Comparison of ENCODE assay signal across 7 mouse cellular contexts in the genomic region with DNA sequence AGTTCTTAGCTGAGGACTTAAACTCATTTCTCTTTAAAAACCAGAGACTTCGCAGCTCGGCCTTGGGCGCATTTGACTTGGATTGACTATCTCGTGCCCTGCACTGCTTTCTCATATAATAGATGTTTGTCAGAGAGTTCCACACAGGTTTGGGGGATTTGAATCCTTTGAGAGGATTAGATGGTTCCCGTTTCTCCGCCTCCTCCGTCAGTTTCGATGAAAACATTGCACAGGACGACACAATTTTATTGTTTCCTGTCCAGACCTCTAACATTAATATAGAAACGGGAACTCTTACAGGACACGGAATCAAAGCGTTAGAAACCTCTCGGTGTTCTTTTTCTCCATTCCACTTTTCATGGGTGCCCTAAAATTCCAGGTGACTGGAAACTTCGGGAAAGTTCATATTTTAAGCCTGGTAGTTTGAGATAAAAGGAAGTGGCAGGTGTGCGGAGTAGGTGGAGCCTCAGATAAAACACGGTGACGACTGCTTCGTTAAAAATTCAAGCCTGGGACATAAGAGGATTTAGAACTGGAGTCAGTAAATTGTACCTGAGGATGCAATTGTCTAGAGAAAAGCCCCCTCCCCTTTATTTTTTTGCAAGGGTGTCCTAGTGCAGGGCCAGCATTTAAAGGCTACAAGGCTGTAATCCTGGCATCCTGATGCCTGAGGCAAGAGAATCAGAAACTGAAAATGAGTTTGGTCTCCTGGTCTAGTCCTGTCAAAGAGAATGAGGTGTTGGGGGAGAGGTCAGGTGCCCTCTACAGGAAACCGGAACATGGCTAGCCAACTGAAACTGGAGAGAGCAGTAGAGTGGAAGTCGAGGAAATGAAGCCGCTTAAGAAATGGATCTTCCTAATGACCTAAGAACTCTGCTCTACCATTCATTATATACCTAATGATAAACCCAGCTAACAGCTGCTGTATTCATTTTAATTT. TPM values are rescaled to one million over a fixed set of nuclear protein-coding genes. Genes with fewer than 3 reads are reported as not detected.
DNase-seq lines count a peak whose midpoint lies in the region; ATAC-seq lines count a peak whose summit lies in the region.

No protein-coding gene starts in this region.

- no peaks in the 10 kb centered on the region for H3K9me3 ChIP-seq in hindbrain, embryonic 15.5 days
- H3K9me3 ChIP-seq in stomach, embryonic 15.5 days = no peaks in the 10 kb centered on the region

- peak overlapping the region; percentile 77 for H3K9ac ChIP-seq in hindbrain, embryonic 15.5 days
- peak overlapping the region; percentile 91 for H3K9ac ChIP-seq in stomach, embryonic 15.5 days

- peak; percentile 61 for DNase-seq in 416B (ENCODE audit: low read depth)
- DNase-seq in CD4-positive helper T cell, adult 2 months (ENCODE audit: low read depth, low spot score) = peak; percentile 57
- DNase-seq in embryo, embryonic 11 days = peak; percentile 56
- no peak for DNase-seq in ovary, postnatal 36 days (ENCODE audit: low spot score)

- H3K79me2 ChIP-seq in macrophage (ENCODE audit: inconsistent target) = peaks cover 24% of the 10 kb centered on the region

- under 1% methylated on average over 21 of the region's 21 CpGs for WGBS in hindbrain, embryonic 15.5 days
- WGBS in macrophage (ENCODE audit: missing documents) = 1% methylated on average over 21 of the region's 21 CpGs
- WGBS in stomach, embryonic 15.5 days = under 1% methylated on average over 21 of the region's 21 CpGs

- H3K36me3 ChIP-seq in hindbrain, embryonic 15.5 days = peaks cover 35% of the 10 kb centered on the region
- peaks cover 35% of the 10 kb centered on the region for H3K36me3 ChIP-seq in macrophage (ENCODE audit: inconsistent target)
- peaks cover 29% of the 10 kb centered on the region for H3K36me3 ChIP-seq in stomach, embryonic 15.5 days

- peak overlapping the region; percentile 74 for H3K4me2 ChIP-seq in hindbrain, embryonic 15.5 days
- peak overlapping the region; percentile 77 for H3K4me2 ChIP-seq in stomach, embryonic 15.5 days

- peak overlapping the region; percentile 72 for H3K4me3 ChIP-seq in hindbrain, embryonic 15.5 days
- peak overlapping the region; percentile 79 for H3K4me3 ChIP-seq in macrophage (ENCODE audit: inconsistent target)
- peak overlapping the region; percentile 90 for H3K4me3 ChIP-seq in stomach, embryonic 15.5 days (replicated peaks)

- peaks cover 20% of the 10 kb centered on the region for H3K4me1 ChIP-seq in hindbrain, embryonic 15.5 days (replicated peaks)
- H3K4me1 ChIP-seq in stomach, embryonic 15.5 days = peaks cover 2% of the 10 kb centered on the region; the same call in 1 of the 2 replicates

- ATAC-seq in hindbrain, embryonic 15.5 days (ENCODE audit: low FRiP score, low read depth) = no peak
- ATAC-seq in stomach, embryonic 15.5 days (ENCODE audit: insufficient read depth, low FRiP score, low read depth) = no peak

- peaks cover 3% of the 10 kb centered on the region; the same call in 1 of the 2 replicates for H3K27me3 ChIP-seq in hindbrain, embryonic 15.5 days
- H3K27me3 ChIP-seq in stomach, embryonic 15.5 days (replicated peaks) = no peaks in the 10 kb centered on the region

- peak overlapping the region; percentile 86 for H3K27ac ChIP-seq in hindbrain, embryonic 15.5 days (replicated peaks)
- H3K27ac ChIP-seq in macrophage = peak overlapping the region; percentile 59
- peak overlapping the region; percentile 94 for H3K27ac ChIP-seq in stomach, embryonic 15.5 days

RNA-seq across cellular contexts. Expression of a gene that starts 0.9 kb away (rescaled TPM):
- polyA plus RNA-seq in hindbrain, embryonic 15.5 days (2015; fragmentation: Nextera tagmentation; extraction: Ambion mirVana) = 32.0 and 35.9 TPM in 2 replicates
- total RNA-seq in macrophage (2018; cell fraction: chromatin; rRNA removed) = 10 to 100 TPM in 16 of 26 experiments, 1 to 10 TPM in 9, under 1 TPM in 1; 0.75 to 51.0 (median 11.7) TPM
- 10 to 100 TPM in 9 of 26 experiments, 1 to 10 TPM in 17; 4.5 to 15.5 (median 9.3) TPM for total RNA-seq in macrophage (2018; cell fraction: cytosol; rRNA removed)
- 10 to 100 TPM in 13 of 26 experiments, 1 to 10 TPM in 13; 2.5 to 36.0 (median 9.5) TPM for total RNA-seq in macrophage (2018; cell fraction: nucleus; rRNA removed)
- 7.8 to 14.4 TPM (median 10.2 TPM) in 3 replicates for polyA plus RNA-seq in macrophage (2018)
- 48.4 and 49.8 TPM in 2 replicates for polyA plus RNA-seq in stomach, embryonic 15.5 days (2015; fragmentation: Nextera tagmentation; extraction: Ambion mirVana)

RNA-seq across cellular contexts. Expression of a gene that starts 3.9 kb away (rescaled TPM):
- 0.18 and 0.26 TPM in 2 replicates for polyA plus RNA-seq in hindbrain, embryonic 15.5 days (2015; fragmentation: Nextera tagmentation; extraction: Ambion mirVana)
- total RNA-seq in macrophage (2018; cell fraction: chromatin; rRNA removed) = not detected
- not detected for total RNA-seq in macrophage (2018; cell fraction: cytosol; rRNA removed)
- total RNA-seq in macrophage (2018; cell fraction: nucleus; rRNA removed) = not detected
- not detected in 3 replicates for polyA plus RNA-seq in macrophage (2018)
- polyA plus RNA-seq in stomach, embryonic 15.5 days (2015; fragmentation: Nextera tagmentation; extraction: Ambion mirVana) = 4.8 and 4.9 TPM in 2 replicates

RNA-seq across cellular contexts. Expression of a gene that starts 19.9 kb away (rescaled TPM):
- 11.0 and 12.0 TPM in 2 replicates for polyA plus RNA-seq in hindbrain, embryonic 15.5 days (2015; fragmentation: Nextera tagmentation; extraction: Ambion mirVana)
- total RNA-seq in macrophage (2018; cell fraction: chromatin; rRNA removed) = 1 to 10 TPM in 5 of 26 experiments, under 1 TPM in 1, not detected in 20; 0.91 to 2.6 (median 1.5) TPM
- total RNA-seq in macrophage (2018; cell fraction: cytosol; rRNA removed) = 1 to 10 TPM; 2.2 to 7.1 (median 4.3) TPM
- total RNA-seq in macrophage (2018; cell fraction: nucleus; rRNA removed) = 1 to 10 TPM in 13 of 26 experiments, under 1 TPM in 6, not detected in 7; 0.63 to 3.1 (median 1.3) TPM
- 4.0 to 4.3 TPM (median 4.2 TPM) in 3 replicates for polyA plus RNA-seq in macrophage (2018)
- 19.1 and 23.0 TPM in 2 replicates for polyA plus RNA-seq in stomach, embryonic 15.5 days (2015; fragmentation: Nextera tagmentation; extraction: Ambion mirVana)

RNA-seq across cellular contexts. Expression of a gene that starts 20.8 kb away (rescaled TPM):
- polyA plus RNA-seq in hindbrain, embryonic 15.5 days (2015; fragmentation: Nextera tagmentation; extraction: Ambion mirVana) = 0.94 and 1.5 TPM in 2 replicates
- total RNA-seq in macrophage (2018; cell fraction: chromatin; rRNA removed) = 1 to 10 TPM in 10 of 26 experiments, under 1 TPM in 10, not detected in 6; 0.22 to 1.7 (median 1.0) TPM
- total RNA-seq in macrophage (2018; cell fraction: cytosol; rRNA removed) = under 1 TPM in 20 of 26 experiments, not detected in 6; 0.04 to 0.20 (median 0.07) TPM
- 1 to 10 TPM in 1 of 26 experiments, under 1 TPM in 17, not detected in 8; 0.12 to 2.8 (median 0.40) TPM for total RNA-seq in macrophage (2018; cell fraction: nucleus; rRNA removed)
- polyA plus RNA-seq in macrophage (2018) = 0.09 to 0.34 TPM in 2 of 3 replicates, not detected in the other
- 0.08 and 0.12 TPM in 2 replicates for polyA plus RNA-seq in stomach, embryonic 15.5 days (2015; fragmentation: Nextera tagmentation; extraction: Ambion mirVana)

RNA-seq across cellular contexts. Expression of a gene that starts 50.5 kb away (rescaled TPM):
- polyA plus RNA-seq in hindbrain, embryonic 15.5 days (2015; fragmentation: Nextera tagmentation; extraction: Ambion mirVana) = not detected in 2 replicates
- not detected for total RNA-seq in macrophage (2018; cell fraction: chromatin; rRNA removed)
- total RNA-seq in macrophage (2018; cell fraction: cytosol; rRNA removed) = not detected
- total RNA-seq in macrophage (2018; cell fraction: nucleus; rRNA removed) = not detected
- polyA plus RNA-seq in macrophage (2018) = not detected in 3 replicates
- polyA plus RNA-seq in stomach, embryonic 15.5 days (2015; fragmentation: Nextera tagmentation; extraction: Ambion mirVana) = not detected in 2 replicates
